Mouse (Mus musculus) intestine, postnatal 0 days (tissue): Measurements from ENCODE around the gene Mdfic. TPM values are rescaled to one million over a fixed set of nuclear protein-coding genes. Genes with fewer than 3 reads are reported as not detected.

Source experiments
- ATAC-seq: fragments of 200-750 bp; cut with Nextera tagmentation; 2 replicates; pipeline ENCODE4 v1.8.0; 2017; ENCODE audit warnings: mild to moderate bottlenecking, moderate TSS enrichment, moderate library complexity
- H3K27ac ChIP-seq: fragments of 300-500 bp; sonication (generic); 2 replicates; pipeline ENCODE4 v1.5.1; 2014; ENCODE audit warnings: mild to moderate bottlenecking, low read depth, low read length, moderate library complexity
- H3K27me3 ChIP-seq: fragments of 300-500 bp; sonication (generic); replicated peaks from 2 replicates; pipeline ENCODE4 v1.6.1; 2014; ENCODE audit warnings: low read length, mixed read lengths; ENCODE audit not compliant: control insufficient read depth, insufficient read depth
- H3K36me3 ChIP-seq: fragments of 300-500 bp; sonication (generic); 2 replicates; pipeline ENCODE4 v1.6.1; 2014; ENCODE audit warnings: mild to moderate bottlenecking, moderate library complexity; ENCODE audit not compliant: control insufficient read depth, insufficient read depth
- H3K4me1 ChIP-seq: fragments of 300-500 bp; sonication (generic); replicated peaks from 2 replicates; pipeline ENCODE4 v1.6.1; 2014; ENCODE audit warnings: antibody characterized with exemption, low read length, mixed read lengths; ENCODE audit not compliant: control insufficient read depth, insufficient read depth
- H3K4me2 ChIP-seq: fragments of 300-500 bp; sonication (generic); replicated peaks from 2 replicates; pipeline ENCODE4 v1.6.1; 2014; ENCODE audit warnings: low read depth, mild to moderate bottlenecking, moderate library complexity
- H3K4me3 ChIP-seq: fragments of 300-500 bp; sonication (generic); 2 replicates; pipeline ENCODE4 v1.5.1; 2014; ENCODE audit warnings: low read depth, low read length
- H3K9ac ChIP-seq: fragments of 300-500 bp; sonication (generic); 2 replicates; pipeline ENCODE4 v1.6.1; 2014; ENCODE audit warnings: mild to moderate bottlenecking, low read depth, low read length
- H3K9me3 ChIP-seq: fragments of 300-500 bp; sonication (generic); 2 replicates; pipeline ENCODE4 v1.6.1; 2016; ENCODE audit warnings: mixed run types; ENCODE audit not compliant: control insufficient read depth
- CTCF ChIP-seq: sonication (generic); IDR thresholded peaks from 2 replicates; pipeline ENCODE4 v1.5.1; 2016; ENCODE audit warnings: low read depth, mild to moderate bottlenecking, control low read depth, antibody characterized with exemption, moderate library complexity
- WGBS: fragments of 180-500 bp; shearing (Covaris S2); extraction: QIAGEN DNeasy Blood & Tissue Kit; methylation state at CpG from one replicate; pipeline ENCODE4 v1.1.7; 2014; 5-methylcytosine and 5-hydroxymethylcytosine counted together
- polyA plus RNA-seq: library from polyadenylated mRNA; unstranded; fragments of >200 nt; fragmentation: Nextera tagmentation; extraction: Ambion mirVana; gene quantifications from 2 replicates; pipeline ENCODE4 v1.2.1, GENCODE M21; 2015

Gene Mdfic
- polyA plus RNA-seq, 1 experiment from 2014 or later = 2.3 TPM

- Histone ChIP-seq H3K27ac (no peak overlapping the region), H3K4me1 (no peaks in the 10 kb centered on the region), H3K27me3 (no peaks in the 10 kb centered on the region), H3K4me2 (no peak overlapping the region), H3K9me3 (no peaks in the 10 kb centered on the region), H3K9ac (no peak overlapping the region), H3K36me3 (no peaks in the 10 kb centered on the region), H3K4me3 (no peak overlapping the region)
- no peak for ATAC-seq
- TF ChIP-seq CTCF = no peak
- WGBS = 57% methylated on average over 3 of the region's 3 CpGs
Observed at GRCm38 (mm10) chr6:15839831-15840230, 119.4 kb downstream of the Mdfic start.

GRCm38 (mm10) chr6:15840429-15840828, 120.0 kb downstream of the Mdfic start:
- no peak for TF ChIP-seq CTCF
- H3K9ac ChIP-seq = no peak overlapping the region
- H3K36me3 ChIP-seq = no peaks in the 10 kb centered on the region
- 88% methylated on average over 2 of the region's 2 CpGs for WGBS
- H3K27ac ChIP-seq = no peak overlapping the region
- H3K9me3 ChIP-seq = no peaks in the 10 kb centered on the region
- no peaks in the 10 kb centered on the region for H3K4me1 ChIP-seq
- H3K4me2 ChIP-seq = no peak overlapping the region
- no peak overlapping the region for H3K4me3 ChIP-seq
- no peaks in the 10 kb centered on the region for H3K27me3 ChIP-seq
- ATAC-seq = no peak

- H3K27me3 ChIP-seq = no peaks in the 10 kb centered on the region
- 85% methylated on average over 5 of the region's 5 CpGs for WGBS
- no peak overlapping the region for H3K4me3 ChIP-seq
- no peak overlapping the region for H3K27ac ChIP-seq
- no peak overlapping the region for H3K4me2 ChIP-seq
- H3K9ac ChIP-seq = no peak overlapping the region
- H3K9me3 ChIP-seq = no peaks in the 10 kb centered on the region
- TF ChIP-seq CTCF = no peak
- H3K4me1 ChIP-seq = no peaks in the 10 kb centered on the region
- no peaks in the 10 kb centered on the region for H3K36me3 ChIP-seq
- no peak for ATAC-seq
Observed at GRCm38 (mm10) chr6:15841476-15842209, 121.2 kb downstream of the Mdfic start.

- Histone ChIP-seq H3K36me3 (no peaks in the 10 kb centered on the region), H3K27ac (no peak overlapping the region), H3K9ac (no peak overlapping the region), H3K4me3 (no peak overlapping the region), H3K4me2 (no peak overlapping the region), H3K9me3 (no peaks in the 10 kb centered on the region), H3K27me3 (no peaks in the 10 kb centered on the region), H3K4me1 (no peaks in the 10 kb centered on the region)
- no peak for TF ChIP-seq CTCF
- no peak for ATAC-seq
- WGBS = 96% methylated on average over 3 of the region's 3 CpGs
Observed at GRCm38 (mm10) chr6:15843295-15843694, 122.8 kb downstream of the Mdfic start.

GRCm38 (mm10) chr6:15845711-15846342, 125.4 kb downstream of the Mdfic start:
- Histone ChIP-seq H3K9me3 (no peaks in the 10 kb centered on the region), H3K9ac (no peak overlapping the region), H3K4me1 (no peaks in the 10 kb centered on the region), H3K27ac (no peak overlapping the region), H3K27me3 (no peaks in the 10 kb centered on the region), H3K4me2 (no peak overlapping the region), H3K4me3 (no peak overlapping the region), H3K36me3 (no peaks in the 10 kb centered on the region)
- TF ChIP-seq CTCF = no peak
- 71% methylated on average over 2 of the region's 2 CpGs for WGBS
- no peak for ATAC-seq
